Mouse (Mus musculus): ENCODE results near the gene Cdt1.
"Not testable (repeated sequence)": the region's sequence is repeated elsewhere in the genome, so short reads cannot be mapped to it uniquely, and the experiment has no call there.

Gene Cdt1

GRCm38 (mm10) chr8:122550234-122550994, 17.4 kb upstream of the Cdt1 start:
- DNase-seq (ENCODE audit: low spot score in 2 of 2): no peak

DNA sequence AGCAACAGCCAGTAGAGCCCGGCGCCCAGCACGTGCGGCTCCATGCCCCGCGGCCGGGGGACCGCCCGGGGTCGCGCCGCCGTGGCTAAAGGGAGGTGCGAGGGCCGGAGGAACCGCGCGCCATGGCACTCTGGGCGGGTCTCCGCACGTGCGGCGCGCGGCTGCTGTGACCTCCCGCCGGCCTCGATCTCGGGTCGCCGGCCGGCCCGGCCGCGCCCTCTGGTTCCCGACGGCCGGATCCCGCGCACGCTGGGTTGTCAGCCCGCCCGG, 16.9 kb upstream of the Cdt1 start:
- DNase-seq (ENCODE audit: low spot score in 2 of 2): no peak

DNA sequence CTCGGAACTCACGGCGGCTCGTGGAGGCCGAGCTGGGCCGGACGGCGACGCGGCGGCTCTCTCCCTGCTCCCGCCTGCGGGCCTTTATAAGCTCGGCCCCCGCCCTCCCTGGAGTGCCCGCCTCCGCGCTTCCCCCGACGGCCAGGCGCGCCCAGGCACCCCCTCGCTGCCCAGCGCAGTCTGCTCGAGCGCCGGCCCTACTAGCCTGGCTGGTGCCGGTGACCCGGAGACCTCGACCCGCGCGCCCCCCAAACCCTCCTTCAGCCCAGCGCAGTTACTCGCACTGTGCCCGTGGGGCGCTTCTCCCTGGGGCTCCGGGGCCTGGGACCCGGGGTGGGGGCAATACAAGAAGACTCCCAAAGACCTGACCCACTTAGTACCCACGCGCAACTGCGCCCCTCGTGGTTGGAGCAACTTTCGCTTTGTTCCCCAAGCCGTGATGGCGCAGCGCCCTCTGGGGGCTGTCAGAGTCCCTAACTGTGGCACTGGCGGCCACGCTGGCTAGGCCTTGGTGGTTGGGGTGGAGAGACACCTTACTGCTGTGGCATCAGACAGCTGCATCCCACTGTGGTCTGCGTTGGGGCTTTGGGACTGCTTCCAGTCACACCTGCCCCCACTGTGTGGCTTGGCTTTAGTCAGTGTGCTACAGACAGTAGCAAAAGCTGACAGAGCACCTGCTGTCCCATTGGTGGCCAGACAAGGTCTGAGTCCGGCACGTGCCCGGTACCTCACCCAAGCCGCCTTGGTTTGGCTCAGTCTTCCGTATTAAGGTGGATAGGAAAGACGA, 16.4 kb upstream of the Cdt1 start, which contains the start of gene Piezo1:
Gene Piezo1 (minus strand): TSS at position 65 of the 787 bp plus-strand sequence.
- peak; percentile 91 to 92 for DNase-seq (ENCODE audit: low spot score in 2 of 2)

DNA sequence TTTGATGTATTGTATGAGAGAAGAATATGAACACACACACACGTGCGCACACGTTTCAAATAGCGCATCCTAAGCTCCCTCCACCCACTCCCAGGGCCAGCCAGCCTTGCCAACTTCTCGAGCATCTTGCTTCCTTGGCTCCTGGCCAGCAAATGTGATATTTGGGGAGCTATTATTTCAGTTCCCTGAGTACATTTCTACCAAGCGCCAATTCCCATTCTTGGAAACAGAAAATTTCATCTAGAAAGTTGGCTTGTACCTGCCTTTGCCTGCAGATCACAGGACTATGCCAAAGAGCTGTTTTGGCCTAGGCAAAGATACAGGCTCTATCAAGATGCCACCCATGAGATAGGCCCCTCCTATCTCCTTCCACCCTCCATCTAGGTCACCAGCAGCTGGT, 13.0 kb upstream of the Cdt1 start:
- DNase-seq (ENCODE audit: low spot score in 2 of 2): no peak

GRCm38 (mm10) chr8:122556030-122557009, 11.5 kb upstream of the Cdt1 start:
- peak; percentile 70 to 81 for DNase-seq (ENCODE audit: low spot score in 2 of 2)

GRCm38 (mm10) chr8:122557248-122558038, 10.4 kb upstream of the Cdt1 start:
- DNase-seq (ENCODE audit: low spot score in 2 of 2): no peak

DNA sequence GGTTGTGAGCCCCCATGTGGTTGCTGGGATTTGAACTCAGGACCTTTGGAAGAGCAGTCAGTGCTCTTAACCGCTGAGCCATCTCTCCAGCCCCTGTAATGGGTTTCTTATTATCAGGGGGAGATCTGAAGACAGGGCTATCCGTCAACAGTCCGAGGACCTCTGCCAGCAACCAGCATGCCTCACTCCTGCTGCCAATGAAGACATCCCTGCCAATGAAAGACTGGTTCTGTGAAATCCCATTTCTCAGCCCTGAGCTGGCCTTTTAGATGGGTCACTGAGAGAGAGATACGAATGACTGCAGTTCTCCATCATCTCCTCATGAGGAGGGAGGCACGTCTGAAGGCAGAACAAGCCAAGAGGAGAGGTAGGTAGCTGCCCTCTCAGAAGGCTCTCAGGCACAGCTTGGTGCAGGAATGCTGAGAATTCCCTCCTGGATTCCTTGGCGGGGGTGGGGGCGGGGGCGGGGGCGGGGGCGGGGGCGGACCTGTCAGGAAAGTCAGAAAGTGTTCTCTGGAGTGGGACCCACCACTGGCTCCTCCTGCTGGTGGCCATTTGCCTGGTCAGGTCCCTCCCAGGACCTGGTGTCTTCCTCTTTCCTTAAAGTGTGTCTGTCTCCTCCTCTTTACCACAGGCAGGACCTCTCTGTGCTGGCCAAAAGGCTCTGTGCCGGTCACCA, 9.0 kb upstream of the Cdt1 start:
- no peak for DNase-seq (ENCODE audit: low spot score in 2 of 2)

DNA sequence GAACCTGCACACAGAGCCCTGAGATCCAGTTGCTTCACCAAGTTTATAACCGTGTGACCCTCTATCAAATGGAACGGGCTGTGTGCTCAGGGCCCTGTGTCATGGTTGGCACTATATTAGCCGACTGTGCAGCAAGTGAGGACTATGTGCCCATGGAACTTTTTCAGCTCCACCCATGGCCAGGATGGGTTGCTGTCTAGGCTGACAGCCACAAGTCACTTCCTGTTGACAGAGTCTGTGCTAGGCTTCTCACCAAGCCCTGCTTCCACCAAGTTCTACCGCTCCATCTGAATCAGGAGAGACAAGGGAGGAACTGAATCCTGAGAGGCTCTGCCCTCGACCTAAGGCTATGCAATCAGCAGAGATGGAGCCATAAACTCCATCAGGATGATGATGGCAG, 6.6 kb upstream of the Cdt1 start:
- DNase-seq (ENCODE audit: low spot score in 2 of 2): peak in 1 of 2 experiments; percentile 52

DNA sequence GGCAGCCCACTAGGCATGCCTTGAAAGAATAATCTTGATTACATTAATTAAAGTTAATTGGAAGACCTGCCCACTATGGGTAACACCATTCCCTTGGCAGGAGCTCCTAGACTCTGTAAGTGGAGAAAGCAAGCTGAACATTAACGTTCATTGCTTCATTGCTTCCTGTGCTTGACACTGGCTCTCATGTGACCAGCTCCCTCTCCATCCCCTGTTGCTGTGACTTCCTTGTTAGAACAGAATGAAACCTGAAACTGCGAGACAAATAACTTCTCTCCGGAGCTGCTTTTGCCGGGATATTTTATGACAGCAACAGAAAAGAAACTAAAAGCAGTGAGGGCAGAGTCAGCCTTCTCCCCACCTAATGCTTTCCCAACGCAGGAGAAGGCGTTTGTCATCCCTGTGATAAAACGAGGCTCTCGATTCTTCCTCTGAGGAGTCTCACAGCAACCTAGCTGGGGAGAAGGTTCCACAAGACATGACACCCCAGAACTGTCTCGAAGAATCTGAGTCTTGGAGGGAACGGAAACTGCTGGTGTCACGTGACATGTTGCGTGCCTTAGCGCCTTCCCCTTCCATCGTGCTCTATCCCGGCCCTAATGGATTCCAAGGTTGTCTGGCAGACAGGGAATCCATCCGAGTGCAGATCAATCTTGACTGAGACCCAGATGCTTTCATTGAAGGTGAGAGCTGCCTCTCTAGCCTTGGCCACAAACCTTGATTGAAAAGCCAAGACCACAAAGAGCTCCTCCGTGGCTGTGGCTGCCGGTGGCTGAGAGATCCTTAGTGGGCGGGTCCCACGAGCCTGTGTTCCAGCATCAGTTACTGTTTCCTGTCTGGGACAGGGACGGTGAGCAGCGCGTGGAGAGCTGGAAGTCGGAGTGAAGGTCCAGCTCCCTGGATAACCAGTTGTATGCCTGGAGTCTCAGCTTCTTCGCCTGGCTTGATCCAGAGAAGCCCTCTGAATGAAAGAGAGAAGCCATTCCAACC, 3.2 kb upstream of the Cdt1 start:
- DNase-seq (ENCODE audit: low spot score in 2 of 2): no peak

DNA sequence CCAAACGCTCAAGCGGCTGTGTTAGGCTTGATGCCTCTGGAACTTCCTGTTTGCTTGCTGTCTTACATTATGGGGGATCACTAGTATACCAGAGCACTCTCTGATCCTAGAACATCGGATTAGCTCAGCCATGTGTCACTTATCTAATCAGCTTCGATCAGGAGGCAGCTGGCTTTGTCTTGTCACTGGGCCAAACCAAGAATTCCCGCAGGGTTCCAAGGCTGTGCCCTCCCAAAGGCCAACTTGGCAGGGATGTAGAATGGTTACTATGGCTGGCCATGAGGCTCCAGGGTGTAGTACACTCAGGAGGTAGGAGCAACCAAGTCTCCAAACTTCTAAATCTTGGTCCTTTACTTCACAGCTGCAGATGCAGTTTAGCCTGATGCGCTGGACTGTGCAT, 1.0 kb upstream of the Cdt1 start:
- DNase-seq (ENCODE audit: low spot score in 2 of 2): peak; percentile 51 to 73

GRCm38 (mm10) chr8:122568109-122568504, 292 bp downstream of the Cdt1 start:
- DNase-seq (ENCODE audit: low spot score in 2 of 2): no peak

- no peak for DNase-seq (ENCODE audit: low spot score in 2 of 2)
Measured at GRCm38 (mm10) chr8:122568881-122569309, 1.1 kb downstream of the Cdt1 start.

GRCm38 (mm10) chr8:122569329-122569728, 1.5 kb downstream of the Cdt1 start:
- no peak for DNase-seq (ENCODE audit: low spot score in 2 of 2)

DNA sequence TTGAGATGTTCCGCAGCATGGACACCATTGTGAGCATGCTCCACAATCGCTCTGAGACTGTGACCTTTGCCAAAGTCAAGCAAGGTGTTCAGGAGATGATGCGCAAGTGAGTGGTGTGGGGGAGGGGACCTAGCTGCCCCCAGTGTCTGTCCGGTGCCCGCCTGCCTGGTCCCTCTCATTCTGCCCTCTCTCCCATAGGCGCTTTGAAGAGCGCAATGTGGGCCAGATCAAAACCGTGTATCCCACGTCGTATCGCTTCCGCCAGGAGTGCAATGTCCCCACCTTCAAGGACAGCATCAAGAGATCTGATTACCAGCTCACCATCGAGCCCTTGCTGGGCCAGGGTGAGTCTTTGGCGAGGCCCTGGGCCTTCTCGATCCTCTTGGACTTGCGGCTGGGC, 2.2 kb downstream of the Cdt1 start:
- no peak for DNase-seq (ENCODE audit: low spot score in 2 of 2)

DNA sequence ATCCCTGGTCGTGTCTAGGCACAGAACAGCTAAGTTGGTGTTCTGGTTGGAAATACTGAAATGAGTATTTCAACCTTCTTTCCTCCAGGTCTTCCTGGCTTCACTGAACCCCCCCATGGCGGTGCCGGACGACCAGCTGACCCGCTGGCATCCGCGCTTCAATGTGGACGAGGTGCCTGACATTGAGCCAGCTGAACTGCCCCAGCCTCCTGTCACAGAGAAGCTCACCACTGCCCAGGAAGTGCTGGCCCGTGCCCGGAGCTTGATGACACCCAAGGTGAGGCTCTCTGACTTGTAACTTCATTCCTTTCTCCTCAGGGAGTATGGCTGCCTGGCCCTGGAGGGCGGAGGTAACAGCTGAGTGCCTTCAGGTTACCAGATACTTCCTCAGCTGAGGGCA, 3.3 kb downstream of the Cdt1 start:
- DNase-seq (ENCODE audit: low spot score in 2 of 2): no peak

DNA sequence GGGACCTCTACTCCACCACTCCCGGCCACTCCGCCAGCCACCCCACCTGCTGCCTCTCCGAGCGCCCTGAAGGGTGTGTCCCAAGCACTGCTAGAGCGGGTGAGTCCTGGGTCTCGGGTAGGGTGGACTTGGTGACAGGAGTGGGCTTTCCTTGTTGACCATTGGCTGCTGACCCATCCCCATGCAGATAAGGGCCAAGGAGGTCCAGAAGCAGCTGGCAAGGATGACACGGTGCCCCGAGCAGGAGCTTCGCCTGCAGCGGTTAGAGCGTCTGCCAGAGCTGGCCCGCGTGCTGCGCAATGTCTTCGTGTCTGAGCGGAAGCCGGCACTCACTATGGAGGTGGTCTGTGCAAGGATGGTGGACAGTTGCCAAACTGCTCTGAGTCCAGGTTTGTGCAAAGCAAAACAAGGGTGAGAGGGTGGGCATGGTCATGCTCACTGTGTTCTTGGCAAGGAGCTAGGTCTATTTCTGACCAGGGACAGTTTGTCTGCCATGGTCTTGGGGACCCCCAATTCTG, 4.0 kb downstream of the Cdt1 start:
- no peak for DNase-seq (ENCODE audit: low spot score in 2 of 2)

GRCm38 (mm10) chr8:122572751-122573150, 4.9 kb downstream of the Cdt1 start:
- no peak for DNase-seq (ENCODE audit: low spot score in 2 of 2)

GRCm38 (mm10) chr8:122573176-122573575, 5.4 kb downstream of the Cdt1 start:
- not testable (repeated sequence) for DNase-seq (ENCODE audit: low spot score in 2 of 2)

GRCm38 (mm10) chr8:122573577-122573976, 5.8 kb downstream of the Cdt1 start:
- DNase-seq (ENCODE audit: low spot score in 2 of 2): no peak
